Mouse (Mus musculus): ENCODE data around the gene Zcchc10. TPM values are rescaled to one million over a fixed set of nuclear protein-coding genes. Genes with fewer than 3 reads are reported as not detected.
"Not testable (repeated sequence)": the region's sequence is repeated elsewhere in the genome, so short reads cannot be mapped to it uniquely, and the experiment has no call there.

Gene Zcchc10
- polyA plus RNA-seq, 1 experiment from 2014 or later: 22.8 TPM

GRCm38 (mm10) chr11:53319867-53320266 lies 4.6 kb upstream of the Zcchc10 start:
- not testable (repeated sequence) for H3K9me3 ChIP-seq (replicated peaks); H3K4me3 ChIP-seq (replicated peaks); H3K9ac ChIP-seq; H3K36me3 ChIP-seq; H3K27ac ChIP-seq; ATAC-seq (replicated peaks; ENCODE audit: low FRiP score); H3K4me2 ChIP-seq; H3K4me1 ChIP-seq; H3K27me3 ChIP-seq
- 93% methylated on average over 13 of the region's 13 CpGs for WGBS

DNA sequence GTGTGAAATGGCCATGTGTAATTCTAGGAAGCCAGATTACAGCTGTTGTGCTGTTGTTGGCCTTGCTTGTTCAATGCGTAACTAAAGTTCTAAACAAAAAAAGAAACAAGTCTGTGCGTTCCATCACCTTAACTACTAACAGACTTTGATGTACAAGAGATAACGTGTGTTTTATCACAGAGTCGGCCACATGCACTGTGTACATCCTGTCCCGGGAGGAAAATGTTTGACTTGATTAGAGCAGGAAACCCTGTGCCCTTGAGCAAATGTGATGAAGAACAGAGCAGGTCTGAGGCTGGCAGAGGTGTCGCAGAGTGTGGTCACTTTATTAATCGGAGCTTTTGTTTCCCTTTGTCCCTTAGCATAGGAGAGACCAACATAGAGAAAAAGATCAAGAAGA lies 5.8 kb downstream of the Zcchc10 start:
- H3K27me3 ChIP-seq: no peaks in the 10 kb centered on the region
- peaks cover 5% of the 10 kb centered on the region for H3K4me1 ChIP-seq
- H3K27ac ChIP-seq: no peak overlapping the region
- 81% methylated on average over 7 of the region's 7 CpGs for WGBS
- no peak overlapping the region for H3K9ac ChIP-seq
- ATAC-seq (replicated peaks; ENCODE audit: low FRiP score): no peak
- peaks cover 68% of the 10 kb centered on the region for H3K36me3 ChIP-seq
- no peak overlapping the region for H3K4me3 ChIP-seq (replicated peaks)
- H3K9me3 ChIP-seq (replicated peaks): no peaks in the 10 kb centered on the region
- no peak overlapping the region for H3K4me2 ChIP-seq

GRCm38 (mm10) chr11:53331121-53331520 lies 6.6 kb downstream of the Zcchc10 start:
- H3K27ac ChIP-seq: no peak overlapping the region
- no peaks in the 10 kb centered on the region for H3K4me1 ChIP-seq
- H3K36me3 ChIP-seq: peaks cover 68% of the 10 kb centered on the region
- H3K27me3 ChIP-seq: no peaks in the 10 kb centered on the region
- H3K4me2 ChIP-seq: no peak overlapping the region
- H3K4me3 ChIP-seq (replicated peaks): no peak overlapping the region
- no peak for ATAC-seq (replicated peaks; ENCODE audit: low FRiP score)
- H3K9ac ChIP-seq: no peak overlapping the region
- 90% methylated on average over 6 of the region's 6 CpGs for WGBS
- H3K9me3 ChIP-seq (replicated peaks): no peaks in the 10 kb centered on the region

GRCm38 (mm10) chr11:53332076-53332680 lies 7.7 kb downstream of the Zcchc10 start:
- Histone ChIP-seq H3K4me1 (no peaks in the 10 kb centered on the region), H3K4me3 (replicated peaks) (no peak overlapping the region), H3K9me3 (replicated peaks) (no peaks in the 10 kb centered on the region), H3K36me3 (peaks cover 65% of the 10 kb centered on the region), H3K4me2 (no peak overlapping the region), H3K27ac (no peak overlapping the region), H3K9ac (no peak overlapping the region), H3K27me3 (no peaks in the 10 kb centered on the region)
- no peak for ATAC-seq (replicated peaks; ENCODE audit: low FRiP score)
- WGBS: 90% methylated on average over 14 of the region's 14 CpGs

DNA sequence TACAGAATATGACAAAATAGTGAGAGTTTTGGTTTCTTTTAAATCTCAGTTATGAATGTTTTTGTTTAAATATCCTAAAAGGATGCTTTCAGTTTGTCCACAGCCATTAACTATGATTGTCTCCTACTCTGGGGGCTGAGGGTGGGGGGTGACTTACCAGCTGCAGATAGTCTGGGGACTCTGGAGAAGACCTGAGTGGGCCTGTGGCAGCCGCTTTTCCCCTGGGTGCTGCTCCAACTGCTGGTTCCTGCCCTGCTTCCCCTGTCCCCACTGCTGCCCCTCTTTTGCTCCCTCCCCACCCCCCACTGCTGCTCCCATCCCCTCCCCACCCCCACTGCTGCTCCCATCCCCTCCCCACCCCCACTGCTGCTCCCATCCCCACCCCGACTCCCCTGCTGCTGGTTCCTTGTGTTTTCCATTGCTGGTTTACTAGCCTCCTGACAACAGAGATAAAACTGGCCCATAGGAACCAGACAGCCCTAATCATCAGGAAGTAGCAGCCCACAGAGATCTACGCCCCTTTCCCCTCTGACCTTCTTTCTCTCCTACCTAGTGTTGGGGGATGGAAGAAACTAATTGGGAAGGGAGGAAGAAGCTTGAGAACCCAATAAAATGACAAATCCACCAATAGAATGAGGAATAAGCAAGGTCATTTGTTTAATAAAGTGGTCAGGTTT lies 11.2 kb downstream of the Zcchc10 start:
- ATAC-seq (replicated peaks; ENCODE audit: low FRiP score): no peak
- no peaks in the 10 kb centered on the region for H3K9me3 ChIP-seq (replicated peaks)
- WGBS: 41% methylated on average over 3 of the region's 3 CpGs
- H3K27ac ChIP-seq: no peak overlapping the region
- H3K4me1 ChIP-seq: no peaks in the 10 kb centered on the region
- H3K9ac ChIP-seq: no peak overlapping the region
- no peak overlapping the region for H3K4me3 ChIP-seq (replicated peaks)
- peaks cover 30% of the 10 kb centered on the region for H3K36me3 ChIP-seq
- no peaks in the 10 kb centered on the region for H3K27me3 ChIP-seq
- H3K4me2 ChIP-seq: no peak overlapping the region

- no peak overlapping the region for H3K27ac ChIP-seq
- H3K4me3 ChIP-seq (replicated peaks): no peak overlapping the region
- no peaks in the 10 kb centered on the region for H3K27me3 ChIP-seq
- peaks cover 25% of the 10 kb centered on the region for H3K36me3 ChIP-seq
- ATAC-seq (replicated peaks; ENCODE audit: low FRiP score): no peak
- no peak overlapping the region for H3K9ac ChIP-seq
- no peak overlapping the region for H3K4me2 ChIP-seq
- H3K4me1 ChIP-seq: no peaks in the 10 kb centered on the region
- H3K9me3 ChIP-seq (replicated peaks): no peaks in the 10 kb centered on the region
Measured at GRCm38 (mm10) chr11:53336182-53336571, 11.7 kb downstream of the Zcchc10 start.

DNA sequence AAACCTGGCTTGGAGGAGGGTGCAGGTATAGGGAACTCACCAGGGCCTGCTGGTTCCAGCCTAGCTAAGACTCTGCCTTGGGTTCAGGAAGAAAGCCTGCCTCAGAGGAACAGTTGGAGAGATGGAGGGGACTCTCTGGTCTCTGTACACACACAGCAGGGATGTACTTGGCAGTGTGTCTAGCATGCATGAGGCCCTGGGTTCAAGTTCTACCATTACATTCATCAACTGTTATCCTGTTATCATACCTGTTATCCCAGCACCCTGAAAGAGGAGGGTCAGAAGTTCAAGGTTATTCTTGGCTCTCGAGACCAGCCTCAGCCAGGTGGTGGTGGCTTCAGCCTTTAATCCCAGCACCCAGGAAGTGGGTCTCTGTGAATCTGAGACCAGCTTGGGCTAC lies 12.4 kb downstream of the Zcchc10 start:
- WGBS: 70% methylated on average over 1 of the region's 1 CpGs
- Histone ChIP-seq H3K9ac (no peak overlapping the region), H3K4me1 (no peaks in the 10 kb centered on the region), H3K4me3 (replicated peaks) (no peak overlapping the region), H3K27ac (no peak overlapping the region), H3K9me3 (replicated peaks) (no peaks in the 10 kb centered on the region), H3K36me3 (peaks cover 17% of the 10 kb centered on the region), H3K4me2 (no peak overlapping the region), H3K27me3 (no peaks in the 10 kb centered on the region)
- no peak for ATAC-seq (replicated peaks; ENCODE audit: low FRiP score)

DNA sequence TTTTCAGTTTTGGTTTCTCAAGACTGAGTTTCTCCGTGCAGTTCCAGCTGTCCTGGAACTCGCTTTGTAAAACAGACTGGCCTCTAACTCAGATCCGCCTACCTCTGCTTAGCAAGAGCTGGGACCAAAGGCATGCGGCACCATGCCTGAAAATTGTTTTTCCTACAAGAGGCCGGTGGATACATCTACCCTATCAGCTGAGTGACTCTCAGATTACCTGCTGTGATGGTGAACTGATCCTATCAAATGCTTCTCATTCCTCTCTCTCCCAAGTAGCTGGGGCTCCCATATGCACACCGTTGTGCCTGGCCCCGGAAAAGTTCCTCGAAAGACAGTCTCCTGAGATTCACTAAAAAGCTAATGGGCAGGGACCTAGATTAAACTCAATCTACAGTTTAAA lies 13.2 kb downstream of the Zcchc10 start:
- no peaks in the 10 kb centered on the region for H3K9me3 ChIP-seq (replicated peaks)
- no peaks in the 10 kb centered on the region for H3K27me3 ChIP-seq
- H3K36me3 ChIP-seq: peaks cover 10% of the 10 kb centered on the region
- H3K9ac ChIP-seq: no peak overlapping the region
- no peak overlapping the region for H3K4me3 ChIP-seq (replicated peaks)
- WGBS: 73% methylated on average over 8 of the region's 8 CpGs
- H3K4me2 ChIP-seq: no peak overlapping the region
- no peak for ATAC-seq (replicated peaks; ENCODE audit: low FRiP score)
- H3K27ac ChIP-seq: no peak overlapping the region
- 0 out of 2 replicates have a peak, but pooled peaks cover 1% of the 10 kb centered on the region for H3K4me1 ChIP-seq

- not testable (repeated sequence) for H3K27ac ChIP-seq; H3K27me3 ChIP-seq; H3K4me1 ChIP-seq; ATAC-seq (replicated peaks; ENCODE audit: low FRiP score); H3K36me3 ChIP-seq; H3K9me3 ChIP-seq (replicated peaks); H3K9ac ChIP-seq; H3K4me2 ChIP-seq; H3K4me3 ChIP-seq (replicated peaks)
- 75% methylated on average over 10 of the region's 10 CpGs for WGBS
Measured at GRCm38 (mm10) chr11:53341019-53341418, 16.5 kb downstream of the Zcchc10 start.

GRCm38 (mm10) chr11:53342711-53343110 lies 18.2 kb downstream of the Zcchc10 start:
- no peaks in the 10 kb centered on the region for H3K9me3 ChIP-seq (replicated peaks)
- no peak overlapping the region for H3K4me3 ChIP-seq (replicated peaks)
- no peaks in the 10 kb centered on the region for H3K27me3 ChIP-seq
- 0 out of 2 replicates have a peak, but pooled peaks cover 7% of the 10 kb centered on the region for H3K4me1 ChIP-seq
- H3K27ac ChIP-seq: no peak overlapping the region
- H3K36me3 ChIP-seq: no peaks in the 10 kb centered on the region
- 37% methylated on average over 5 of the region's 5 CpGs for WGBS
- H3K9ac ChIP-seq: no peak overlapping the region
- ATAC-seq (replicated peaks; ENCODE audit: low FRiP score): no peak
- no peak overlapping the region for H3K4me2 ChIP-seq

GRCm38 (mm10) chr11:53345328-53345727 lies 20.8 kb downstream of the Zcchc10 start:
- WGBS: 26% methylated on average over 5 of the region's 5 CpGs
- Histone ChIP-seq H3K27me3 (no peaks in the 10 kb centered on the region), H3K4me2 (no peak overlapping the region), H3K36me3 (no peaks in the 10 kb centered on the region), H3K4me3 (replicated peaks) (no peak overlapping the region), H3K9me3 (replicated peaks) (no peaks in the 10 kb centered on the region), H3K4me1 (peaks cover 12% of the 10 kb centered on the region; the same call in 1 of the 2 replicates), H3K9ac (no peak overlapping the region), H3K27ac (no peak overlapping the region)
- no peak for ATAC-seq (replicated peaks; ENCODE audit: low FRiP score)

- Histone ChIP-seq H3K9ac (no peak overlapping the region), H3K9me3 (replicated peaks) (no peaks in the 10 kb centered on the region), H3K4me2 (no peak overlapping the region), H3K4me3 (replicated peaks) (no peak overlapping the region), H3K4me1 (peaks cover 12% of the 10 kb centered on the region; the same call in 1 of the 2 replicates), H3K27ac (no peak overlapping the region), H3K27me3 (no peaks in the 10 kb centered on the region), H3K36me3 (no peaks in the 10 kb centered on the region)
- 44% methylated on average over 2 of the region's 2 CpGs for WGBS
- ATAC-seq (replicated peaks; ENCODE audit: low FRiP score): no peak
Measured at GRCm38 (mm10) chr11:53345738-53346137, 21.3 kb downstream of the Zcchc10 start.

All from kidney, embryonic 15.5 days (tissue).